Mouse (Mus musculus) retina, postnatal 7 days (tissue): ENCODE results near the gene Suclg2.

Experiments used
- DNase-seq: peaks from one replicate; pipeline ENCODE4 v3.0.0-alpha.2; 2012; ENCODE audit warnings: low read depth, low spot score

Gene Suclg2

DNA sequence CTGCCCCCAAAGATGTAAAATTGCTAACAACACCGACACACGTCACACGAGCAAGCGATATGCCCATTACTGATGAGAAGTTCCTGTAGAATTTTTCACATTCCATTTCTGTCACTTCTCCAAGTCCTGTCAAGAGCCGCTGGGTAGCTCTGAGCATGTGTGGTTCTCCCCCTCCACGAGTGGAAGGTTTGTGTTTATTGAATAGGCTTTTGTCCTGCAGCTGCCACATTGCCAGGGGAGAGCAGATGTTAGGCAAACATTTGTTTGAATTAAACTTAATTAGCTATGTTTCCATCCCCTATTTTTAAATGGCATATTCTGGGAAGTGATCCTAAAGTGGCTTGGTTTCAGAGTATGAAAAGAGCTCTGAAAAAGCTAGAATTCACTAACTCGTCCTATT is 249.1 kb downstream of the Suclg2 start:
- no peak for DNase-seq

DNA sequence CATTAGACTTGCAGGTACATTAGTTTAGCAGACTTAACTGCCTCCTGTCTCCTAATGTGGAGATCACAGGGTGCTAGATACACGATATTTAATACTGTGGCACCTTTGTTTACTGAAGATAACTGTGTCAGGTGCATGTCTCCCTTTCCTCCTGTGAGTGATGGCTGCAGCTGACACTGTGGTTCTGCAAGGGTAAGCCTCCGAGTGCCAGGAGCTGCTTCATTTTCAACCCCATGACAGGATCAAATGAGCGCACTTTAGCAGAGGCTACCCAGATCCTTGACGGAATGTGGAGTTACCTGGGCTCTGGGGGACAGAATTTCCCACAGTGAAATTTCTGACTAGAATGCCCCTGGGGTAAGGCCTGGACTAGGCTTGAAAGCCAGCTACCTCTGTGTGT is 253.3 kb downstream of the Suclg2 start:
- DNase-seq: no peak

DNA sequence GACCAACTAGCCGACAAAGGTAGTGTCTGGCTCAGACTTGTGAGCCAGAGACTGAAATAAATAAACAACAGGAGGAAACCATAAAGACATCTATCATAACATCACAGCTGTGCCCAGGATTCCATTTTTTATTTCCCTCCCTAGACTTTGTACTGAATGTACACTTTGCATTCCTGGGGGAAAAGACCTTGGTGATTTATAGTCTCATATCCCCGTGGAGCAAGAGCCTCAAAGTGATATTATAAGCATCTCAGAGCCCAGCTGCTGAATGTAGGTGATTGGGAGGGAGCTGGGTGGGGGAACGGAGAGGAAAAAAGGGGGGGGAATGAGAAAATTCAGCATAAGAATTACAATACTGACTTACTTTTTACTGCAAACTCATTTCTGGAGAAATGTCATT is 259.2 kb downstream of the Suclg2 start:
- no peak for DNase-seq

DNA sequence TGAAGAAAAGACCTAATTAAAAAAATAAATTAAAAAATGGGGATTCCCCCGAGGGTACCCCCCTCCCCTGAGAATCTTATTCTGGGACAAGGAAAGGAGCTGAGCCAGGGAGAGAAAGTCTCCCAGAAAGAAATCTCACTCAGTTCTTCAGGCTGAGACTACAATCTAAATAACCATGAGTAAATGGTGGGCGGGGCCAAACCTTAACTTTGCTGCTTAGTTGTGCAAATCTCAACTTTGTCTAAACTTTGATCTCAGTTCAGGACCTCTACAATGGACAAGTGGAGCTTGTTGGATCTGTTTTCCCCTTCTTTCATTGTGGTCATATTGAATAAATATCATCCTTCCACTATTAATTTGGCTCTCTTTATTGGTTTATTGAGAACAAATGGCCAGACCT is 272.4 kb downstream of the Suclg2 start:
- DNase-seq: no peak

DNA sequence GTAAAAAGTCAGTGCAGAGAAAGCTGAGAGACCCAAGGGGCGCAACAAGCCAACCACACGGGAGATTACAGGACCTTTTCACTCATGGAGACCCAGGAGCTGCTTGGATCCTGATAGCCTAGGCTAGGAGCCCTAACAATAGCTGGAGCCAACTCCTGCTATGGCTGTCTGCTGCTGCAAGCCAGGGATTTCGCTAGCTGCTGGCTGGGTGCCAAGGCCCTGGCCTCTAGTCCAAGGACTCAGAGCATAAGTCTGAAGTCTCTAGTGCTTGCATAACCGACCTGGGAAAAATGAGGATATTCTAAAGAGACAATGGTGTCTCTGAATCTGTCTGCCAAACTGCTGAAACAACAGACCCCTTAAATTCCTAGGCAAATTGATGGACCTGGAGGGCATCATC is 273.6 kb downstream of the Suclg2 start:
- DNase-seq: no peak
